Mouse (Mus musculus): ENCODE measurements around the gene Btnl6. TPM values are rescaled to one million over a fixed set of nuclear protein-coding genes. Genes with fewer than 3 reads are reported as not detected.

The Btnl6 gene
- polyA plus RNA-seq (2012; rRNA removed) = not detected in 2 replicates

DNA sequence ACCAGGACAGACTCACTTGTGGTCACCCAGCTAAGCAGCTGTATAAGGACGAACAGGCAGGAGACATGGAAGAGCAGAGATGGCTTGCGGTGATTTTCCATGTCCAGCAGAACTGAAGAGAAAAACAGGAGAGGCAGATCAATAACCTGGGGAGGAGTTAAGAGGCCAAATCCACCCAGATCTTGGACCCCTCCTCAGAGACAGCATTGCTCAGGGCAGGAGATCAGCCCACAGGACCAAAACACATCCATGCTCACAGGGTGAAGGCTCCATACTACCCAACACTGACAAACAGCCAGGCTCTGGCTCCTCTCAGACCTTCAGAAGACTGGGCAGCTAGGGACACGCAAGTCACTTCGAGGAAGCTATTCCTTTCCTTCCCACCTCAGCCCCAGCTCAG, at the start of gene Btnl6:
Btnl6 (minus strand) TSS at position 101 of the 400 bp plus-strand sequence.

DNA sequence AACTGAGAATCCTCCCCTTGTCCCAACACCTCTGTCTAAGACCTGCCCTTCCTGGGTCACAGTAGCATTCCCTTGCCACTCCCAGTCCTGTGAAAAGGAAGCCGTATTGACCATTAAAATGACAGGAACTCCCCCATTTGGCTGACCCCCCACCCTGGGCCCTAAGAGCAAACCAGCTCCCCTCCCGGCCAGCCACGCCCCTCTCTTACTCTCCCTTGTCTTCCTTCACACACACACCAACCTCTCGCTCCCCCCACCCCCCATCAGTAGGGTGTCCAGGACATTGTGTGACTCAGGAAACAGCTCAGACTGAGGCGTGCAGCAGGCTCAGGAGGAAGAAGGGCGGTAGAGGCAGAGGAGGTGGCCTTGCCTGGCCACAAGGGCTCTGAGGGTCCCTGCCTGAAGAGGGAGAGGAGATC, 46.9 kb upstream of the Btnl6 start, which contains the start of gene Notch4:
Notch4 (plus strand) TSS at position 266 of the 419 bp plus-strand sequence.

DNA sequence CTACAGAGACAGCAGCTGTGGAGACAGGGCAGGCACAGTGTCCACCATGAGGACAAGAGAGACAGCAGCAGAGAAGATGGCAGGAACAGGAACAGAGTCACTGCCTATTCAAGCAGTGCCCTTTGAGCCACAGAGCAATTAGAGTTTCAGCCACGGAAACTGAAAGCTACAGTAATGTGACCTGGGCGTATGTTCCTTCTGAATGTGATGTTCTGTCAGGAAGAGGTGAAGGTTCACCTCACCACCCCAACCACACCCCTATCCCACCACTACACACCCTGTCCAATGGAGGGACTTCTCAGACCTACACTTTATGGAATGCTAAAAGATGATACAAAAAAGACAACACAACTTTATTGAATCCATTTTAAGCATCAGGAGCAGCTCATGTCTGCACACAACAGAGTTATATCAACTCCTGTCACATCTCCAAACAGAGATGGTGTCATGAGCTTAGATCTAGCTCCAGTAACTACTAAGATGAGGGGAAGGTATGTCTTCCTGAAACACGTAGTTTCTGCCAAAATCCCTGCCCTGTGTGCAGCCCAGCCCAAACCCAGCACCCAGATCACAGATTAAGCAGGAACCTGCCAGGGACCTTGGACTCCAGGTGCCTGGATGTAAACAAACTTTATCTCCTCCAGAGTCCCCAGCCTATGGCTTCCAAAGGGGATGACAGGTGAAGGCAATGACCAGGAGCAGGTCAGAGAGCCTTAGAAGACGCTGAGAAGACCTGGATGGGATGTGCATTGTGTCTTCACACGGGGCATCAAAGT, 39.7 kb downstream of the Btnl6 start, which contains the start of gene Btnl4:
Btnl4 (minus strand) TSS at position 81 of the 776 bp plus-strand sequence.

Other genes starting within 250 kb of the Btnl6 start
- 0.07 and 0.08 TPM in 2 replicates for gene H2-Aa, start 229.5 kb downstream of the Btnl6 start, polyA plus RNA-seq (2012; rRNA removed)
- 0.67 and 0.79 TPM in 2 replicates for gene H2-Eb1, start 211.5 kb downstream of the Btnl6 start, polyA plus RNA-seq (2012; rRNA removed)
- 0.01 and 0.02 TPM in 2 replicates for gene H2-Eb2, start 191.7 kb downstream of the Btnl6 start, polyA plus RNA-seq (2012; rRNA removed)
- gene Btnl2, start 162.5 kb downstream of the Btnl6 start, polyA plus RNA-seq (2012; rRNA removed) = 0.05 and 0.06 TPM in 2 replicates
- not detected in 2 replicates for gene Btnl1, start 140.2 kb downstream of the Btnl6 start, polyA plus RNA-seq (2012; rRNA removed)
- 4.8 and 7.0 TPM in 2 replicates for gene BC051142, start 118.5 kb downstream of the Btnl6 start, polyA plus RNA-seq (2012; rRNA removed)
- not detected in 2 replicates for gene Btnl4, start 40.0 kb downstream of the Btnl6 start, polyA plus RNA-seq (2012; rRNA removed)
- 12.7 and 23.2 TPM in 2 replicates for gene Notch4, start 46.9 kb upstream of the Btnl6 start, polyA plus RNA-seq (2012; rRNA removed)
- gene Gpsm3, start 72.5 kb upstream of the Btnl6 start, polyA plus RNA-seq (2012; rRNA removed) = 3.7 and 6.2 TPM in 2 replicates
- gene Pbx2, start 73.9 kb upstream of the Btnl6 start, polyA plus RNA-seq (2012; rRNA removed) = 163 and 174 TPM in 2 replicates
- gene Ager, start 80.5 kb upstream of the Btnl6 start, polyA plus RNA-seq (2012; rRNA removed) = 12.3 and 15.5 TPM in 2 replicates
- gene Rnf5, start 86.3 kb upstream of the Btnl6 start, polyA plus RNA-seq (2012; rRNA removed) = 146 and 186 TPM in 2 replicates
- gene Agpat1, start 86.9 kb upstream of the Btnl6 start, polyA plus RNA-seq (2012; rRNA removed) = 91.7 and 142 TPM in 2 replicates
- gene Egfl8, start 98.6 kb upstream of the Btnl6 start, polyA plus RNA-seq (2012; rRNA removed) = 6.8 and 9.5 TPM in 2 replicates
- 18.8 and 23.6 TPM in 2 replicates for gene Ppt2, start 111.2 kb upstream of the Btnl6 start, polyA plus RNA-seq (2012; rRNA removed)
- gene Prrt1, start 112.2 kb upstream of the Btnl6 start, polyA plus RNA-seq (2012; rRNA removed) = 7.1 and 9.7 TPM in 2 replicates
- 5.1 and 6.5 TPM in 2 replicates for gene Fkbpl, start 127.4 kb upstream of the Btnl6 start, polyA plus RNA-seq (2012; rRNA removed)
- gene Atf6b, start 129.8 kb upstream of the Btnl6 start, polyA plus RNA-seq (2012; rRNA removed) = 59.4 and 71.2 TPM in 2 replicates
- gene Tnxb, start 153.2 kb upstream of the Btnl6 start, polyA plus RNA-seq (2012; rRNA removed) = 0.06 and 0.09 TPM in 2 replicates
- 0.05 and 0.07 TPM in 2 replicates for gene C4b, start 226.5 kb upstream of the Btnl6 start, polyA plus RNA-seq (2012; rRNA removed)

All from central nervous system, embryonic 11.5 days (tissue).